ENCODE assay signal across 13 mouse cellular contexts in genomic region chr7:132891561-132892310, GRCm38 (mm10). TPM values are rescaled to one million over a fixed set of nuclear protein-coding genes. Genes with fewer than 3 reads are reported as not detected.
DNase-seq lines count a peak whose midpoint lies in the region; ATAC-seq and TF ChIP-seq lines count a peak whose summit lies in the region.
"Had no signal": no experiment of that assay in that cellular context is flagged by ENCODE, and none has a peak within 500 bp of the region (broad histone marks: within the 10 kb centered on the region; RNA-seq: fewer than 3 reads in every experiment).

No protein-coding gene starts in this region.

- 59% methylated on average over 5 of the region's 5 CpGs for WGBS in heart, adult 2 months
- 77% methylated on average over 5 of the region's 5 CpGs for WGBS in heart, embryonic 12.5 days
- 7% methylated on average over 5 of the region's 5 CpGs for WGBS in cerebellum, adult 2 months

- no peaks in the 10 kb centered on the region for H3K27me3 ChIP-seq in heart, adult 2 months (ENCODE audit: control insufficient read depth, insufficient read depth, low read length)
- no peaks in the 10 kb centered on the region for H3K27me3 ChIP-seq in heart, embryonic 12.5 days (replicated peaks)
- H3K27me3 ChIP-seq in cerebellum, adult 2 months (ENCODE audit: control insufficient read depth, insufficient read depth, low read length), result no peaks in the 10 kb centered on the region
- H3K27me3 ChIP-seq: liver, embryonic 15.5 days; stomach, embryonic 15.5 days had no signal

- H3K4me3 ChIP-seq in heart, adult 2 months, result no peak overlapping the region
- H3K4me3 ChIP-seq in heart, embryonic 12.5 days, result no peak overlapping the region
- no peak overlapping the region for H3K4me3 ChIP-seq in cerebellum, adult 2 months (replicated peaks; ENCODE audit: insufficient read depth, low read depth, low read length)
- H3K4me3 ChIP-seq: liver, embryonic 15.5 days; stomach, embryonic 15.5 days had no signal

- no peak for ATAC-seq in heart, embryonic 12.5 days (ENCODE audit: insufficient number of reproducible peaks, low FRiP score)
- ATAC-seq: activated CD4-positive, CD25-positive, alpha-beta regulatory T cell, adult 4 months had no signal

- H3K9me3 ChIP-seq in heart, embryonic 12.5 days (replicated peaks), result peaks cover 7% of the 10 kb centered on the region
- H3K9me3 ChIP-seq: liver, embryonic 15.5 days; stomach, embryonic 15.5 days had no signal

- no peak for TF ChIP-seq CTCF in heart, adult 2 months (IDR thresholded peaks at IDR 0.05)
- no peak for TF ChIP-seq CTCF in cerebellum, adult 2 months (IDR thresholded peaks at IDR 0.05; ENCODE audit: borderline replicate concordance, insufficient read depth, low read depth, low read length)

- peaks cover 7% of the 10 kb centered on the region; the same call in 1 of the 2 replicates for H3K4me1 ChIP-seq in heart, adult 2 months (ENCODE audit: control insufficient read depth, insufficient read depth, low read length)
- H3K4me1 ChIP-seq in heart, embryonic 12.5 days (replicated peaks), result peaks cover 22% of the 10 kb centered on the region
- H3K4me1 ChIP-seq in cerebellum, adult 2 months (ENCODE audit: control insufficient read depth, insufficient read depth, low read length), result peaks cover 48% of the 10 kb centered on the region
- H3K4me1 ChIP-seq: stomach, embryonic 15.5 days had no signal

- intact Hi-C loops in heart, adult 2 months (cut with DNase I), result no loop called here

- no peaks in the 10 kb centered on the region for H3K36me3 ChIP-seq in heart, adult 2 months (ENCODE audit: control insufficient read depth, insufficient read depth, low read length)
- H3K36me3 ChIP-seq in heart, embryonic 12.5 days, result no peaks in the 10 kb centered on the region
- H3K36me3 ChIP-seq: liver, embryonic 15.5 days; stomach, embryonic 15.5 days had no signal

- peak; percentile 32 to 43 for DNase-seq in heart, adult 2 months
- peak; percentile 20 for DNase-seq in layer of hippocampus, adult 9-10 months (ENCODE audit: low spot score)
- DNase-seq in layer of hippocampus, postnatal 10 days (ENCODE audit: low spot score in 2 of 2), result no peak
- DNase-seq in cerebellum, adult 2 months, result peak; percentile 88 to 92
- peak; percentile 27 to 72 for DNase-seq in kidney, postnatal 25 days
- DNase-seq in right cerebral cortex, postnatal 10 days (ENCODE audit: low spot score in 2 of 2), result no peak
- DNase-seq: embryo, embryonic 11 days; thymus, postnatal 25 days had no signal

- no peak for TF ChIP-seq EP300 in heart, adult 2 months (IDR thresholded peaks at IDR 0.05; ENCODE audit: insufficient read depth, low read depth, low read length)

- no peaks in the 10 kb centered on the region for H3K79me2 ChIP-seq in heart, adult 2 months (replicated peaks; ENCODE audit: control insufficient read depth, insufficient read depth, low read length)

- peak overlapping the region; percentile 7; the same call in 1 of the 2 replicates for H3K27ac ChIP-seq in heart, adult 2 months
- no peak overlapping the region for H3K27ac ChIP-seq in heart, embryonic 12.5 days (ENCODE audit: poor library complexity, severe bottlenecking)
- H3K27ac ChIP-seq in cerebellum, adult 2 months (ENCODE audit: insufficient read depth, low read length), result peak overlapping the region; percentile 98
- H3K27ac ChIP-seq: hindbrain, embryonic 14.5 days; liver, embryonic 15.5 days; stomach, embryonic 15.5 days had no signal

- no peak overlapping the region for H3K9ac ChIP-seq in heart, adult 2 months (ENCODE audit: low read depth, low read length)
- H3K9ac ChIP-seq in heart, embryonic 12.5 days, result no peak overlapping the region
- H3K9ac ChIP-seq: hindbrain, embryonic 14.5 days; liver, embryonic 15.5 days; stomach, embryonic 15.5 days had no signal

- no peak for TF ChIP-seq POLR2A in heart, adult 2 months (IDR thresholded peaks at IDR 0.05; ENCODE audit: insufficient read depth, low read depth, low read length)
- TF ChIP-seq POLR2A in cerebellum, adult 2 months (IDR thresholded peaks at IDR 0.05; ENCODE audit: borderline replicate concordance, insufficient read depth, low read length), result peak; percentile 35; the same call in 1 of the 2 replicates

- H3K4me2 ChIP-seq in heart, embryonic 12.5 days, result no peak overlapping the region
- H3K4me2 ChIP-seq: hindbrain, embryonic 14.5 days; liver, embryonic 15.5 days; stomach, embryonic 15.5 days had no signal

RNA-seq across cellular contexts. Expression of gene Abraxas2, which starts 32.7 kb away (rescaled TPM):
- 10 to 100 TPM; 20.3 to 21.3 TPM for total RNA-seq in heart, adult 2 months (2021)
- polyA plus RNA-seq in heart, adult 2 months (2012; rRNA removed), result 9.8 and 15.9 TPM in 2 replicates
- 26.6 and 27.8 TPM in 2 replicates for polyA plus RNA-seq in heart, embryonic 12.5 days (2016; fragmentation: Nextera tagmentation; extraction: Ambion mirVana)
- 10 to 100 TPM; 28.2 to 31.6 TPM for total RNA-seq in layer of hippocampus, postnatal 10 days (2021)
- 28.8 and 28.9 TPM in 2 replicates for polyA plus RNA-seq in cerebellum, adult 2 months (2012; rRNA removed)

RNA-seq across cellular contexts. Expression of gene Zranb1, which starts 39.2 kb away (rescaled TPM):
- 10 to 100 TPM; 31.5 to 37.2 TPM for total RNA-seq in heart, adult 2 months (2021)
- polyA plus RNA-seq in heart, adult 2 months (2012; rRNA removed), result 8.2 and 17.6 TPM in 2 replicates
- 10.3 and 11.2 TPM in 2 replicates for polyA plus RNA-seq in heart, embryonic 12.5 days (2016; fragmentation: Nextera tagmentation; extraction: Ambion mirVana)
- 10 to 100 TPM; 37.1 to 43.8 TPM for total RNA-seq in layer of hippocampus, postnatal 10 days (2021)
- 43.0 and 46.0 TPM in 2 replicates for polyA plus RNA-seq in cerebellum, adult 2 months (2012; rRNA removed)

RNA-seq across cellular contexts. Expression of gene Eef1akmt2, which starts 39.3 kb away (rescaled TPM):
- total RNA-seq in heart, adult 2 months (2021), result 1 to 10 TPM; 7.7 TPM
- 5.2 and 6.0 TPM in 2 replicates for polyA plus RNA-seq in heart, adult 2 months (2012; rRNA removed)
- 37.9 and 45.9 TPM in 2 replicates for polyA plus RNA-seq in heart, embryonic 12.5 days (2016; fragmentation: Nextera tagmentation; extraction: Ambion mirVana)
- 10 to 100 TPM; 37.9 to 42.1 TPM for total RNA-seq in layer of hippocampus, postnatal 10 days (2021)
- polyA plus RNA-seq in cerebellum, adult 2 months (2012; rRNA removed), result 44.7 and 46.3 TPM in 2 replicates

Comparison
In these comparisons a context has a peak if more than half of its experiments do, and no peak if none do; other contexts are left out.
1. DNase-seq: peak in heart, adult 2 months (2 of 2), layer of hippocampus, adult 9-10 months (single experiment), cerebellum, adult 2 months (2 of 2) and kidney, postnatal 25 days (2 of 2); none in layer of hippocampus, postnatal 10 days (0 of 2) and right cerebral cortex, postnatal 10 days (0 of 2).